Mouse (Mus musculus) kidney, adult 2 months (tissue): ENCODE measurements at regions not wholly inside any gene's neighbourhood (a gene's known extent, or its start where the extent isn't known, plus 50 kb on each side); places are given as distances from the start of the nearest gene placed in this dataset.

Experiments
- CTCF ChIP-seq: fragments of 200-500 bp; conservative IDR thresholded peaks from 2 replicates; pipeline ENCODE4 v1.5.1; 2011; ENCODE audit warnings: low read depth, mild to moderate bottlenecking, control low read depth, low read length, moderate library complexity, mixed read lengths; ENCODE audit not compliant: insufficient read depth, insufficient read length
- POLR2A ChIP-seq: fragments of 200-500 bp; IDR thresholded peaks from one replicate; pipeline ENCODE4 v1.6.1; 2011; ENCODE audit warnings: low read depth, low read length, control low read depth

GRCm38 (mm10) chr12:94399991-94400390, 1292.0 kb upstream of the Flrt2 start:
- TF ChIP-seq POLR2A (no peak), CTCF (no peak)
